Mouse (Mus musculus) heart, embryonic 16.5 days (tissue): ENCODE results near the gene Tctn1. TPM values are rescaled to one million over a fixed set of nuclear protein-coding genes. Genes with fewer than 3 reads are reported as not detected.

Experiments
- ATAC-seq: fragments of 200-750 bp; cut with Nextera tagmentation; replicated peaks from 2 replicates; pipeline ENCODE4 v1.8.0; 2017; ENCODE audit warnings: moderate number of reproducible peaks; ENCODE audit not compliant: insufficient read depth, low FRiP score; ENCODE audit errors: extremely low read depth
- H3K27ac ChIP-seq: fragments of 300-500 bp; sonication (generic); 2 replicates; pipeline ENCODE4 v1.5.1; 2014; ENCODE audit warnings: mild to moderate bottlenecking, low read length, control low read depth, moderate library complexity
- H3K27me3 ChIP-seq: fragments of 300-500 bp; sonication (generic); 2 replicates; pipeline ENCODE4 v1.6.1; 2014; ENCODE audit warnings: low read length, mixed read lengths; ENCODE audit not compliant: control insufficient read depth, insufficient read depth
- H3K36me3 ChIP-seq: fragments of 300-500 bp; sonication (generic); 2 replicates; pipeline ENCODE4 v1.6.1; 2014; ENCODE audit not compliant: control insufficient read depth, insufficient read depth
- H3K4me1 ChIP-seq: fragments of 300-500 bp; sonication (generic); 2 replicates; pipeline ENCODE4 v1.6.1; 2014; ENCODE audit warnings: low read length, mixed read lengths; ENCODE audit not compliant: control insufficient read depth, insufficient read depth
- H3K4me2 ChIP-seq: fragments of 300-500 bp; sonication (generic); 2 replicates; pipeline ENCODE4 v1.6.1; 2014; ENCODE audit warnings: low read depth, mild to moderate bottlenecking, control low read depth, low read length
- H3K4me3 ChIP-seq: fragments of 300-500 bp; sonication (generic); 2 replicates; pipeline ENCODE4 v1.5.1; 2014; ENCODE audit warnings: mild to moderate bottlenecking, control low read depth, low read length
- H3K9ac ChIP-seq: fragments of 300-500 bp; sonication (generic); 2 replicates; pipeline ENCODE4 v1.6.1; 2014; ENCODE audit warnings: low read length, control low read depth
- H3K9me3 ChIP-seq: fragments of 300-500 bp; sonication (generic); replicated peaks from 2 replicates; pipeline ENCODE4 v1.6.1; 2016; ENCODE audit warnings: low read length; ENCODE audit not compliant: control insufficient read depth
- WGBS: fragments of 180-500 bp; shearing (Covaris S2); extraction: QIAGEN DNeasy Blood & Tissue Kit; methylation state at CpG from one replicate; pipeline ENCODE4 v1.1.7; 2014; 5-methylcytosine and 5-hydroxymethylcytosine counted together
- polyA plus RNA-seq: library from polyadenylated mRNA; unstranded; fragments of >200 nt; fragmentation: Nextera tagmentation; extraction: Ambion mirVana; gene quantifications from 2 replicates; pipeline ENCODE4 v1.2.1, GENCODE M21; 2015

Gene Tctn1
- polyA plus RNA-seq, 1 experiment from 2014 or later, result 2.9 TPM

DNA sequence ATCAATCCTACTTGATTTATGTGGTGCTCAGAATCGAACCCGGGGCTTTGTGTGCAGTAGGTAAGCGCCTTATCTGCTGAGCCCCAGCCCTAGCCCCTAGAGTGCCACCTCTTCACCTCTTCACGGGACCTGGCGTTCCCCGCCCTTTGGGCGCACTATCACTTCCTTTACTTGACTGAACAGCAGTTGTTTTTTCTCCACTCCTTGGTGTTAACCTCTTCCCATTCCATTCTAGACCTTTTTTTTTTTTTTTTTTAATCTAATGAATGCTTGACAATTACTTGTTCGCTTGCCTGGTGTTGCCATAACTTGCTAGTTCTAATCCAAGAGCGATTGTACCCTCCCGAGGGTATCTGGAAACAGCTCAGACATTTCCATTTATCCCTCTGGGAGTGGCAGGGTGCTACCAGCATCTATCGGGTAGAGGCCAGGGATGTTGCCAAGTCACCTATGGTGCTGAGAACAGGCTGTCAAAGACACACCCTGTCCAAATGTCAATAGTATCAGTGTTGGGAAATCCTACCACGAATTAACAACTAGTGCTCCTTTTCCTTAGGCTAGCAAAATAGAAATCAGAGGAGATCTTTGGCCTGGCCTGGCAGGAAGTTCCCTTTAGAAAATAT, 15.7 kb upstream of the Tctn1 start:
- WGBS, result 63% methylated on average over 12 of the region's 12 CpGs
- Histone ChIP-seq H3K9ac (no peak overlapping the region), H3K27me3 (no peaks in the 10 kb centered on the region), H3K36me3 (no peaks in the 10 kb centered on the region), H3K4me3 (no peak overlapping the region), H3K27ac (no peak overlapping the region), H3K9me3 (no peaks in the 10 kb centered on the region), H3K4me2 (peak overlapping the region; percentile 57; the same call in 1 of the 2 replicates), H3K4me1 (peaks cover 20% of the 10 kb centered on the region)
- no peak for ATAC-seq

DNA sequence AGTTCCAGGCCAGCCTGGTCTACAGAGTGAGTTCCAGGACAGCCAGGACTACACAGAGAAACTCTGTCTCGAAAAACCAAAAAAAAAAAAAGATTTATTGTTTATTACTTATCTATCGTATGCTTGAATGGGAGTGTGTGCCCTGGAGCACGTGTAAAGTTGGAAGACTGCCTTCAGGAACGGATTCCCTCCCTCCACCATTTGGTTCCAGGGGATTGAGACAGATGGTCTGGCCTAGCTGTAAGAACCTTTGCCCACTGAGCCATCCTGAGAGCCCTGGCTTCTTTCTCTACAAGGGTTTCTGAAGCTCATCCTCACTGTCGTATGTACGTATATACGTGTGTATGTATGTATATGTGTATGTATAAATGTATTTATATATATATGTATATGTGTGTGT, 14.7 kb upstream of the Tctn1 start:
- Histone ChIP-seq H3K27ac (no peak overlapping the region), H3K36me3 (no peaks in the 10 kb centered on the region), H3K4me1 (peaks cover 20% of the 10 kb centered on the region), H3K9ac (no peak overlapping the region), H3K27me3 (no peaks in the 10 kb centered on the region), H3K4me2 (no peak overlapping the region), H3K9me3 (no peaks in the 10 kb centered on the region), H3K4me3 (no peak overlapping the region)
- 81% methylated on average over 7 of the region's 7 CpGs for WGBS
- ATAC-seq, result no peak

- H3K4me1 ChIP-seq, result no peaks in the 10 kb centered on the region
- peak; percentile 45; the same call in 1 of the 2 replicates for ATAC-seq
- H3K9ac ChIP-seq, result no peak overlapping the region
- H3K27ac ChIP-seq, result no peak overlapping the region
- no peak overlapping the region for H3K4me2 ChIP-seq
- H3K4me3 ChIP-seq, result no peak overlapping the region
- H3K27me3 ChIP-seq, result no peaks in the 10 kb centered on the region
- no peaks in the 10 kb centered on the region for H3K36me3 ChIP-seq
- WGBS, result 35% methylated on average over 5 of the region's 5 CpGs
- H3K9me3 ChIP-seq, result no peaks in the 10 kb centered on the region
Observed at GRCm38 (mm10) chr5:122274785-122275184, 10.5 kb upstream of the Tctn1 start.

DNA sequence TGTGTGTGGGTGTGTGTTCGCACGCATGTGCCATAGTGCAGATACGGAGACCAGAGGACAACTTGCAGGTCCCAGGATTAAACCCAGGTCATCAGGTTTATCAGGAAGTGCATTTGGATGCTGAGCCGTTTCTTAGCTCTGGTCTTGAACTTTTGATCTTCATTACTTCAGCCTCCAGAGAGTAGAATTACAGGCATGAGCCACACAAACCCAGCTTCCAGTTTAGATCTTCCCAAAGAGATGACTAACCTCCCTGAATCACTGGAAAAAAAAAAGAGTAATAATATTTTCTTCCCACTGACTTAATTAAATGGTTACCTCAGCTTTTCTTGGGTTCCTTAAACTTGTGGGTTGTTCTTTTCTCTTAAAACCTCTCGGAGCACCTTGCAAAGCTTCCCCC, 8.6 kb upstream of the Tctn1 start:
- no peak overlapping the region for H3K4me2 ChIP-seq

DNA sequence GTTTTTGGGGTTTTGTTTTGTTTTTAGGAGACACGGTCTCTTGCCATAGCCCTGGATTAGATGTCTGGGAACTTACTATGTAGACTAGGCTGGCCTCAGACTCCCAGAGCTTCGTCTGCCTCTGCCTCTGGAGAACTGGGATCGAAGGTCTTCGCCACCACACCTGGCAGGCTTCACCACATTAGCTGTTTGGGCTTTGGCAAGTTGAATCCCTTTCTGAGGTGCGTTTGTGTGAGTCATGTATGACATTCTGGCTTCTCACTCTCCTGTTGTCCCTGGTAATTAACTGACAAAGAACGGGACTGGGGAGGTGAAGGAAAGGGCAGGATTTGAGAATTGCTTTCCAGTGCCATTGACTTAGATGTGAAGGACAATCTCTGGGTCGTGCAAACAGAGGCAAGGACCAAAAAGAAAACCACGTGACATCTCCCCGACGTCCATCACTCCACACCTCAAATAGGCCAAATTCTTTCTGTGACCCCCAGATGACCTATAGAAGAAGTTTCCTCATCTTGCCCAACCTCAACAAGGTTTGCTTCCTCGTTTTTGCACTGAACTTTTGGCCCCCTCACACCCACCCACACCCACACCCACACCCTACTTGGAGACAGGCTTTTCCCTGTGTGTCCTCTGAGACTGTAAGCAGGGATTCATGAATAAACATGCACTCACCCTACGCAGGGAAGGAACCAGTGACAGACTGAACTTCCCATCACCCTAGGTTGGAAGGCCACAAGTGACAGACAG, 4.8 kb upstream of the Tctn1 start:
- 44% methylated on average over 12 of the region's 12 CpGs for WGBS
- Histone ChIP-seq H3K27me3 (no peaks in the 10 kb centered on the region), H3K4me1 (peaks cover 4% of the 10 kb centered on the region; the same call in 1 of the 2 replicates), H3K9ac (no peak overlapping the region), H3K36me3 (no peaks in the 10 kb centered on the region), H3K27ac (no peak overlapping the region), H3K9me3 (no peaks in the 10 kb centered on the region), H3K4me3 (no peak overlapping the region), H3K4me2 (no peak overlapping the region)
- no peak for ATAC-seq

More for the DNA sequence above, 8.6 kb upstream of the Tctn1 start:
- Histone ChIP-seq H3K4me1 (no peaks in the 10 kb centered on the region), H3K36me3 (no peaks in the 10 kb centered on the region), H3K4me3 (no peak overlapping the region), H3K9me3 (no peaks in the 10 kb centered on the region), H3K9ac (no peak overlapping the region), H3K27ac (no peak overlapping the region), H3K27me3 (no peaks in the 10 kb centered on the region)
- ATAC-seq, result no peak
- 73% methylated on average over 5 of the region's 5 CpGs for WGBS

DNA sequence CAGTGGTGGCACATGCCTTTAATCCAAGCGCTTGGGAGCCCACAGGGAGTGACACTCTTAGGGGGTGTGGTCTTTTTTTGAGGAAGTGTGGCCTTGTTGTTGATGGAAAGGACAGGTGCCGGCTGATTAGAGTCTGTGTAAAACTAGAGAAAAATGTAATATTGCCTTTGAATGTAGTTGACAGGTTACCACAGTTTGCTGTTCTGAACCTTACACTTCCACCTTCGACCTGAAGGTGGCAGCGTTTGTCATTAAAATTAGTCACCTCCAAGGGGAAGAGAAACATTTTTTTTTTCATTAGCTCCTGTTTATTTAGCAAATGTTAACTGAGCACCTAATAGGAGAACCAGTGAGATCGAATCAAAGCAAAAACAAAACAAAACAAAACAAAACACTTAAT, 3.6 kb upstream of the Tctn1 start:
- Histone ChIP-seq H3K27ac (no peak overlapping the region), H3K4me2 (no peak overlapping the region), H3K9me3 (no peaks in the 10 kb centered on the region), H3K9ac (no peak overlapping the region), H3K4me1 (peaks cover 13% of the 10 kb centered on the region), H3K4me3 (no peak overlapping the region), H3K36me3 (no peaks in the 10 kb centered on the region), H3K27me3 (no peaks in the 10 kb centered on the region)
- ATAC-seq, result no peak
- 19% methylated on average over 5 of the region's 5 CpGs for WGBS

DNA sequence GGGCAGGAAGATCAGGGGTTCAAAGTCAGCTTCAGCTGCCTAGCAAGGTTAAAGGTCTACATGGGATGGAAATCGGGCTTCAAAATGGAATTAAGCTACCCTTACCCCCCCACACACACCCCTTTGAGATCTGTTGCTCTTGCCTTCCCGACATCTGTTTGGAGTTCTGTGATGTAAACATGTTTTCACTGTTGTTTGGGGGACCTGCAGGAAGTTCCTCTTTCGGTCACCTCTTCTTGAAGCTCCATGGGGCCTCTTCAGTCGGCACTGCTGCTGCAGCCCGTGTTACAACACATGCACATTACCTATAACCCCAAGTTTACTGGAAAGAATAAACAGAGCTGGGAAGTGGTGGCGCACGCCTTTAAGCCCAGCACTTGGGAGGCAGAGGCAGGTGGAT, 2.9 kb upstream of the Tctn1 start:
- Histone ChIP-seq H3K4me2 (no peak overlapping the region), H3K9ac (no peak overlapping the region), H3K4me3 (no peak overlapping the region), H3K36me3 (no peaks in the 10 kb centered on the region), H3K9me3 (no peaks in the 10 kb centered on the region), H3K4me1 (peaks cover 13% of the 10 kb centered on the region), H3K27ac (no peak overlapping the region), H3K27me3 (no peaks in the 10 kb centered on the region)
- 69% methylated on average over 7 of the region's 7 CpGs for WGBS
- ATAC-seq, result no peak

- no peak overlapping the region for H3K27ac ChIP-seq
Observed at GRCm38 (mm10) chr5:122265942-122266341, 1.7 kb upstream of the Tctn1 start.

DNA sequence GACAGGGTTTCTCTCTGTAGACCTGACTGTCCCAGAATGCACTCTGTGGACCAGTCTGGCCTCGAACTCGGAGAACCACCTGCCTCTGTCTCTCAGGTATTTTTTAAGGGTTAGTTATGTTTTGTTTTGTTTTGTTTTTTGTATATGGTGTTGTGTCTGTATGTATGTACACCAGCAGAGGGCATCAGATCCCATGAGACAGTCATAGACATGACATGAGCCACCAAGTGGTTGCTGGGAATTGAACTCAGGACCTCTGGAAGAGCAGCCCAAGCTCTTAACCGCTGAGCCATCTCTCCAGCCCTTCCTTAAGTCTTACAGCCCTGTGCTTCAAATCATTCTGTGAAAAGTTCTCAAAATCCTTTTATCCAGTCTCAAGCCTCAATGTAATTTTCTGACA, 927 bp upstream of the Tctn1 start:
- Histone ChIP-seq H3K9ac (no peak overlapping the region), H3K4me2 (no peak overlapping the region), H3K4me3 (no peak overlapping the region), H3K27me3 (no peaks in the 10 kb centered on the region), H3K36me3 (no peaks in the 10 kb centered on the region), H3K9me3 (no peaks in the 10 kb centered on the region), H3K27ac (no peak overlapping the region), H3K4me1 (peaks cover 13% of the 10 kb centered on the region)
- WGBS, result 64% methylated on average over 3 of the region's 3 CpGs
- ATAC-seq, result no peak

More at GRCm38 (mm10) chr5:122265942-122266341, 1.7 kb upstream of the Tctn1 start:
- Histone ChIP-seq H3K9ac (no peak overlapping the region), H3K27me3 (no peaks in the 10 kb centered on the region), H3K36me3 (no peaks in the 10 kb centered on the region), H3K4me2 (no peak overlapping the region), H3K9me3 (no peaks in the 10 kb centered on the region), H3K4me3 (no peak overlapping the region), H3K4me1 (peaks cover 13% of the 10 kb centered on the region)
- ATAC-seq, result no peak
- WGBS, result 95% methylated on average over 2 of the region's 2 CpGs
